Mouse (Mus musculus) heart, adult 10 weeks (tissue): ENCODE results near the gene Prdm13. TPM values are rescaled to one million over a fixed set of nuclear protein-coding genes. Genes with fewer than 3 reads are reported as not detected.

Source experiments
- polyA plus RNA-seq: library from polyadenylated mRNA; stranded (reverse); fragments of 350-450 nt; fragmentation: Illumina TruSeq; extraction: RNeasy Lipid Tissue Mini Kit (QIAGEN cat#74804); gene quantifications from one replicate; pipeline ENCODE4 v1.2.3, GENCODE M21; 2014; ENCODE audit warnings: low read depth, low replicate concordance

Gene Prdm13
- not detected for polyA plus RNA-seq

DNA sequence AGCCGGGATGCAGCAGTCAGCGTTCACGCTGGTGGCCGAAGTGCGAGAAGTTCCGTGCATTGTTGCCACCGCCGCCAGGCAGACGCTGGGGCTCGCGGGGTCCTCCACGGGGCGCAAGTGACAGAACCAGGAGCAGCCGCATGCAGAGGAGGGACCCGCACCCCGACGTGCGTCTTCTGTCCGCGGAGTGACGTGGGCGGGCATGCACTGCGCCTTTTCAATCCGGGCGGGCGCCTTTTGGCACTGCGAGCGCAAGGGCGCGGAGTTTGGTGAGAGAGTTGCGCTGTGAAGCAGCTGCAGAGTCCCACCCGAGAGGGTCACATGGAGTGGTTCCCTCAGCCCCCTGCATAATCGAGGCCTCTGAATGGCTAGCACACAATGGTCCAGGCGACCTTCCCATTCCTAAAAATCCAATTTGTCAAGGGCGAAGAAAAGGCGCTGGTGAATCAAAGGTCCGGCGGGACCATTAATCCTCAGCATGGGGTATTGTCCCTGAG lies at the start of gene Prdm13:
Gene Prdm13 (minus strand): TSS at position 369 of the 497 bp plus-strand sequence.

DNA sequence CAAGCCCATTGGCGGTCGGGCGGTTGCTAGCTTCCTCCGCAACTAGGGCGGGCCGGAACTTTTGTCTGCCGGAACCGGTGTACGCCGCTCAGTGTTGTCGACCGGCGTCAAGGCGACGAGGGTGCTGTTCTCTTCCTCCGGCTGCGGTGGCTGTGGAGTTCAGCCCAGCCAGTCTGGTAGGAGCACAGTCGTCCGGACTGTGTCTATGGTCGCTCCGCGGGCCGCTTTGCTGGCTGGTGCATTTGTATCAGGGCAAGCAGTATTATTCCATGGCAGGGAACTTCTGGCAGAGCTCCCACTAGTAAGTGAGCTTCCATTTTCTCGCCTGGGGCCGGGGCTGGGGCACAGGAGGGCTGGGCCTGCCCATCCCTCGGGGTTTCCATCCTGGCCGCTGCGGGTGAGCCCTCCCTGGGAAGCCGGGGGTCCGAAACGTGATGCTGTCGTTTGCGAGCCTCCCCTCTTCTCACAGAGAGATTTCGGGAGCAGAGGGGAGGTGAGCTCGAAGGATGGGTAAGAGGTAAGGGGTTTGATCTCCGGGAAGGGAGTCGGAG lies 41.9 kb upstream of the Prdm13 start, which contains the start of gene Ccnc:
Gene Ccnc (plus strand): TSS at position 87 of the 551 bp plus-strand sequence.

Other genes with a start within 250 kb of the Prdm13 start
- gene Ccnc, start 41.7 kb upstream of the Prdm13 start, polyA plus RNA-seq: 15.2 TPM
- 6.8 TPM for gene Usp45, start 81.2 kb upstream of the Prdm13 start, polyA plus RNA-seq
- gene Tstd3, start 81.2 kb upstream of the Prdm13 start, polyA plus RNA-seq: 29.0 TPM
- 91.0 TPM for gene Pnisr, start 161.6 kb upstream of the Prdm13 start, polyA plus RNA-seq
- gene Coq3, start 193.7 kb upstream of the Prdm13 start, polyA plus RNA-seq: 50.4 TPM
- 0.31 TPM for gene Faxc, start 245.4 kb upstream of the Prdm13 start, polyA plus RNA-seq